Mouse (Mus musculus): ENCODE measurements around the gene Mob1b. TPM values are rescaled to one million over a fixed set of nuclear protein-coding genes. Genes with fewer than 3 reads are reported as not detected.
"Not testable (repeated sequence)": the region's sequence is repeated elsewhere in the genome, so short reads cannot be mapped to it uniquely, and the experiment has no call there.

Mob1b gene
- total RNA-seq, 1 experiment, result 10.9 TPM

- DNase-seq (ENCODE audit: low read depth, low spot score), result no peak
- in situ Hi-C loops (cut with MboI; ENCODE audit: low sequenced_read_pairs in 2 of 2, unreplicated experiment in 2 of 2), result no loop called here
- Histone ChIP-seq H3K27ac (ENCODE audit: insufficient read depth, low read depth, low read length, poor library complexity, severe bottlenecking) (no peak overlapping the region), H3K4me1 (ENCODE audit: control insufficient read depth in 2 of 2, insufficient read depth in 2 of 2, low read length in 2 of 2, poor library complexity in 1 of 2) (peaks cover 3 to 9% of the 10 kb centered on the region in 2 experiments; a peak in 2 of 4 replicates), H3K36me3 (ENCODE audit: control insufficient read depth, insufficient read depth, low read length, poor library complexity, severe bottlenecking) (no peaks in the 10 kb centered on the region), H3K9ac (ENCODE audit: insufficient read depth, low read depth, low read length, poor library complexity, severe bottlenecking) (no peak overlapping the region), H3K4me3 (ENCODE audit: insufficient read depth in 1 of 2, low read depth in 1 of 2, low read length in 2 of 2, poor library complexity in 1 of 2, severe bottlenecking in 1 of 2) (no peak overlapping the region), H3K9me3 (ENCODE audit: control insufficient read depth, insufficient read depth, low read depth, low read length) (no peaks in the 10 kb centered on the region)
- TF ChIP-seq CHD2 (IDR thresholded peaks at IDR 0.05; ENCODE audit: low read depth, low read length), result no peak
- no peak for TF ChIP-seq MAFK (IDR thresholded peaks at IDR 0.05; ENCODE audit: insufficient read depth, low read depth, low read length)
- no peak for TF ChIP-seq HCFC1 (IDR thresholded peaks at IDR 0.05; ENCODE audit: borderline replicate concordance, insufficient read depth, low read length)
- TF ChIP-seq ZC3H11A (IDR thresholded peaks at IDR 0.05; ENCODE audit: borderline replicate concordance, low read depth, low read length), result no peak
- no peak for TF ChIP-seq ZNF384 (IDR thresholded peaks at IDR 0.05; ENCODE audit: low read depth, low read length)
These were observed 3.4 kb downstream of the Mob1b start for GRCm38 (mm10) chr5:88724030-88724429.

DNA sequence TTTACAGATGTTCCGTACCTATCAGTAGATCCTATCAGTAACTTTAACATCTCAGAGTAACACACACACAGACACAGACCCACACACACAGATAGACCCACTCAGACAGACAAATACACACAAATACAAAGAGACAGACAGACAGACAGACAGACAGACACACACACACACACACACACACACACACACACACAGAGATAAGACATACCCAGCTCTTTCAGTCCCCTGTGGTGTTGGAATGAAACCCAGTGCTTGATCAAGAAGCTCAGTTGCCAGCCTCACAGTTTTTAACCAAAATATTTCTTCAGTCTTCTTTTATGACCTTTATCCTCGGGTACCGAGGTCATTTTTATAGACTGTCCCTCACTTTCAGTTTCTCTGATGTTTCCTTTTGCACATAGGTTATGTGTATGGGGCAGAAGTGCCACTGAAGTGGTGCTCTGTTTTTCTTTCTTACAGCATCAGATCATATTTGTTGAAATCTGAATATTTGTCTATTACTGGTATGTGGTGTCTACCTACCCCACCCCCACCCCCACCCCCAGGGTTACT is 7.0 kb downstream of the Mob1b start:
- Histone ChIP-seq H3K4me3 (ENCODE audit: insufficient read depth in 1 of 2, low read depth in 1 of 2, low read length in 2 of 2, poor library complexity in 1 of 2, severe bottlenecking in 1 of 2) (no peak overlapping the region), H3K4me1 (ENCODE audit: control insufficient read depth in 2 of 2, insufficient read depth in 2 of 2, low read length in 2 of 2, poor library complexity in 1 of 2) (no peaks in the 10 kb centered on the region), H3K9ac (ENCODE audit: insufficient read depth, low read depth, low read length, poor library complexity, severe bottlenecking) (no peak overlapping the region), H3K36me3 (ENCODE audit: control insufficient read depth, insufficient read depth, low read length, poor library complexity, severe bottlenecking) (no peaks in the 10 kb centered on the region), H3K27ac (ENCODE audit: insufficient read depth, low read depth, low read length, poor library complexity, severe bottlenecking) (no peak overlapping the region), H3K9me3 (ENCODE audit: control insufficient read depth, insufficient read depth, low read depth, low read length) (no peaks in the 10 kb centered on the region)
- in situ Hi-C loops (cut with MboI; ENCODE audit: low sequenced_read_pairs in 2 of 2, unreplicated experiment in 2 of 2), result no loop called here
- DNase-seq (ENCODE audit: low read depth, low spot score), result no peak
- TF ChIP-seq ZC3H11A (IDR thresholded peaks at IDR 0.05; ENCODE audit: borderline replicate concordance, low read depth, low read length) (no peak), CHD2 (IDR thresholded peaks at IDR 0.05; ENCODE audit: low read depth, low read length) (no peak), HCFC1 (IDR thresholded peaks at IDR 0.05; ENCODE audit: borderline replicate concordance, insufficient read depth, low read length) (no peak), MAFK (IDR thresholded peaks at IDR 0.05; ENCODE audit: insufficient read depth, low read depth, low read length) (no peak), ZNF384 (IDR thresholded peaks at IDR 0.05; ENCODE audit: low read depth, low read length) (no peak)

- no peak overlapping the region for H3K4me3 ChIP-seq (ENCODE audit: insufficient read depth in 1 of 2, low read depth in 1 of 2, low read length in 2 of 2, poor library complexity in 1 of 2, severe bottlenecking in 1 of 2)
These were observed 14.1 kb downstream of the Mob1b start for GRCm38 (mm10) chr5:88734786-88735185.

GRCm38 (mm10) chr5:88741065-88741464 is 20.4 kb downstream of the Mob1b start:
- H3K9me3 ChIP-seq (ENCODE audit: control insufficient read depth, insufficient read depth, low read depth, low read length); DNase-seq (ENCODE audit: low read depth, low spot score); H3K9ac ChIP-seq (ENCODE audit: insufficient read depth, low read depth, low read length, poor library complexity, severe bottlenecking); H3K36me3 ChIP-seq (ENCODE audit: control insufficient read depth, insufficient read depth, low read length, poor library complexity, severe bottlenecking); H3K4me3 ChIP-seq (ENCODE audit: insufficient read depth in 1 of 2, low read depth in 1 of 2, low read length in 2 of 2, poor library complexity in 1 of 2, severe bottlenecking in 1 of 2); H3K27ac ChIP-seq (ENCODE audit: insufficient read depth, low read depth, low read length, poor library complexity, severe bottlenecking); H3K4me1 ChIP-seq (ENCODE audit: control insufficient read depth in 2 of 2, insufficient read depth in 2 of 2, low read length in 2 of 2, poor library complexity in 1 of 2); in situ Hi-C loops (cut with MboI; ENCODE audit: low sequenced_read_pairs in 2 of 2, unreplicated experiment in 2 of 2): not testable (repeated sequence)

More at GRCm38 (mm10) chr5:88734786-88735185, 14.1 kb downstream of the Mob1b start:
- Histone ChIP-seq H3K36me3 (ENCODE audit: control insufficient read depth, insufficient read depth, low read length, poor library complexity, severe bottlenecking) (no peaks in the 10 kb centered on the region), H3K4me1 (ENCODE audit: control insufficient read depth in 2 of 2, insufficient read depth in 2 of 2, low read length in 2 of 2, poor library complexity in 1 of 2) (no peaks in the 10 kb centered on the region), H3K9ac (ENCODE audit: insufficient read depth, low read depth, low read length, poor library complexity, severe bottlenecking) (no peak overlapping the region), H3K27ac (ENCODE audit: insufficient read depth, low read depth, low read length, poor library complexity, severe bottlenecking) (no peak overlapping the region), H3K9me3 (ENCODE audit: control insufficient read depth, insufficient read depth, low read depth, low read length) (no peaks in the 10 kb centered on the region)
- DNase-seq (ENCODE audit: low read depth, low spot score), result no peak
- no peak for TF ChIP-seq HCFC1 (IDR thresholded peaks at IDR 0.05; ENCODE audit: borderline replicate concordance, insufficient read depth, low read length)
- TF ChIP-seq ZC3H11A (IDR thresholded peaks at IDR 0.05; ENCODE audit: borderline replicate concordance, low read depth, low read length), result 0 out of 2 replicates have a peak, but pooled peaks have one; percentile 14
- in situ Hi-C loops (cut with MboI; ENCODE audit: low sequenced_read_pairs in 2 of 2, unreplicated experiment in 2 of 2), result no loop called here

DNA sequence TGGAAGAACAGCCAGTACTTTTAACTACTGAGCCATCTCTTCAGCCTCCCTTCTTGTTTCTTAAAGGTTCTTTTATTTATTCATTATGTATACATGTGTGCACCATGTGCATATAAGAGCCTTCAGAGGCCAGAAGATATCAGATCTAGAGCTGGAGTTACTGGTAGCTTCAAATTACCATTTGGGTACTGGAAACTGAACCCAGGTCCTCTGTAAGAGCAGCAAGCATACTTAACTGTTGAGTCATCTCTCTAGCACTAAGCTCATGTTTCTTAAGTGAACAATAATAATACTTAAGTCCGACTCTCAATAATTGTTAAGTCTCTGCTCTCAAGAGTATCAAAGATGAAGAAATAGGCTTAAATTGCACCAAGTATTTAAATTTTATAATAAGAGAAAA is 27.1 kb downstream of the Mob1b start:
- Histone ChIP-seq H3K27ac (ENCODE audit: insufficient read depth, low read depth, low read length, poor library complexity, severe bottlenecking) (no peak overlapping the region), H3K9me3 (ENCODE audit: control insufficient read depth, insufficient read depth, low read depth, low read length) (no peaks in the 10 kb centered on the region), H3K4me3 (ENCODE audit: insufficient read depth in 1 of 2, low read depth in 1 of 2, low read length in 2 of 2, poor library complexity in 1 of 2, severe bottlenecking in 1 of 2) (no peak overlapping the region), H3K36me3 (ENCODE audit: control insufficient read depth, insufficient read depth, low read length, poor library complexity, severe bottlenecking) (no peaks in the 10 kb centered on the region; the same call in 1 of the 2 replicates), H3K9ac (ENCODE audit: insufficient read depth, low read depth, low read length, poor library complexity, severe bottlenecking) (no peak overlapping the region), H3K4me1 (ENCODE audit: control insufficient read depth in 2 of 2, insufficient read depth in 2 of 2, low read length in 2 of 2, poor library complexity in 1 of 2) (no peaks in the 10 kb centered on the region)
- TF ChIP-seq HCFC1 (IDR thresholded peaks at IDR 0.05; ENCODE audit: borderline replicate concordance, insufficient read depth, low read length) (no peak), ZC3H11A (IDR thresholded peaks at IDR 0.05; ENCODE audit: borderline replicate concordance, low read depth, low read length) (no peak), MAFK (IDR thresholded peaks at IDR 0.05; ENCODE audit: insufficient read depth, low read depth, low read length) (no peak), ZNF384 (IDR thresholded peaks at IDR 0.05; ENCODE audit: low read depth, low read length) (no peak), CHD2 (IDR thresholded peaks at IDR 0.05; ENCODE audit: low read depth, low read length) (no peak)
- DNase-seq (ENCODE audit: low read depth, low spot score), result no peak
- in situ Hi-C loops (cut with MboI; ENCODE audit: low sequenced_read_pairs in 2 of 2, unreplicated experiment in 2 of 2), result no loop called here

All from ES-E14 (cell line).